Mouse (Mus musculus) kidney, adult 2 months (tissue): ENCODE measurements around the gene Nmnat2.

Source experiments
- CTCF ChIP-seq: fragments of 200-500 bp; conservative IDR thresholded peaks from 2 replicates; pipeline ENCODE4 v1.5.1; 2011; ENCODE audit warnings: low read depth, mild to moderate bottlenecking, control low read depth, low read length, moderate library complexity, mixed read lengths; ENCODE audit not compliant: insufficient read depth, insufficient read length
- POLR2A ChIP-seq: fragments of 200-500 bp; IDR thresholded peaks from one replicate; pipeline ENCODE4 v1.6.1; 2011; ENCODE audit warnings: low read depth, low read length, control low read depth

DNA sequence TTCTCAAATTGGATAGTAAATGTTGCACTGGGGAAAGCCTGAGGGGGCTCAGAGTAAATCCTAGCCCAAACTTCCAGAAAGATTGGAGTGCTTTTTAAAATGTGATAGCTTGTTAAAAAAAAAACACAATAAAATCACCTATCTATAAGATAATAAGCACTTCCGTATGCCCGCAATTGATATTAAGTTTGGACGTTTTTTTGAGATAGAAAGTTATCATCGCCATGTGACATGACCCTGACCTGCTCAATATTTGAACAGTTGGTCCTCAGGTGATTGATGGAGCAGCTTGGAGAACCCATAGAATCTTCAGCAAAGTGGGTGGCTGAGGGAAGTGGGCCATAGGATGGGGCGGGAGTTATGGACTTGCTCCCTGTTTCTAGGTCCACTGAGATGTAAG, 52.5 kb downstream of the Nmnat2 start:
- TF ChIP-seq CTCF (no peak), POLR2A (no peak)
